14 mouse cellular contexts compared by ENCODE assay signal in genomic region chr7:139441022-139441421, GRCm38 (mm10). TPM values are rescaled to one million over a fixed set of nuclear protein-coding genes. Genes with fewer than 3 reads are reported as not detected.
DNase-seq lines count a peak whose midpoint lies in the region; ATAC-seq lines count a peak whose summit lies in the region.
"Had no signal": no experiment of that assay in that cellular context is flagged by ENCODE, and none has a peak within 500 bp of the region (broad histone marks: within the 10 kb centered on the region; RNA-seq: fewer than 3 reads in every experiment).

No protein-coding gene starts in this region.

- ATAC-seq in hindbrain, embryonic 16.5 days = 0 out of 2 replicates have a peak, but pooled peaks have one; percentile 6
- no peak for ATAC-seq in hindbrain, embryonic 14.5 days (ENCODE audit: low FRiP score)
- no peak for ATAC-seq in midbrain, embryonic 14.5 days (ENCODE audit: low FRiP score, low TSS enrichment)
- no peak for ATAC-seq in embryonic facial prominence, embryonic 14.5 days (ENCODE audit: low read depth)
- ATAC-seq: activated CD4-positive, CD25-positive, alpha-beta regulatory T cell, adult 4 months had no signal

- H3K9ac ChIP-seq in hindbrain, embryonic 16.5 days (ENCODE audit: low read depth, low read length) = 0 out of 2 replicates have a peak overlapping the region, but pooled peaks have one; percentile 10
- no peak overlapping the region for H3K9ac ChIP-seq in hindbrain, embryonic 14.5 days
- H3K9ac ChIP-seq in midbrain, embryonic 14.5 days (replicated peaks; ENCODE audit: low read length) = 0 out of 2 replicates have a peak overlapping the region, but pooled peaks have one; percentile 9
- H3K9ac ChIP-seq in embryonic facial prominence, embryonic 14.5 days (ENCODE audit: low read depth, low read length) = 0 out of 2 replicates have a peak overlapping the region, but pooled peaks have one; percentile 14
- H3K9ac ChIP-seq: hindbrain, embryonic 15.5 days; midbrain, embryonic 12.5 days; neural tube, embryonic 12.5 days had no signal

- no peaks in the 10 kb centered on the region for H3K9me3 ChIP-seq in heart, embryonic 10.5 days
- no peaks in the 10 kb centered on the region for H3K9me3 ChIP-seq in hindbrain, embryonic 16.5 days (ENCODE audit: control insufficient read depth, low read length)
- H3K9me3 ChIP-seq in hindbrain, embryonic 14.5 days (ENCODE audit: control insufficient read depth, low read length) = no peaks in the 10 kb centered on the region
- H3K9me3 ChIP-seq in midbrain, embryonic 14.5 days (ENCODE audit: control insufficient read depth, low read length) = no peaks in the 10 kb centered on the region
- H3K9me3 ChIP-seq in midbrain, embryonic 10.5 days (replicated peaks) = no peaks in the 10 kb centered on the region
- H3K9me3 ChIP-seq in embryonic facial prominence, embryonic 14.5 days (ENCODE audit: control insufficient read depth, low read length) = no peaks in the 10 kb centered on the region
- H3K9me3 ChIP-seq: forebrain, embryonic 10.5 days; hindbrain, embryonic 15.5 days; midbrain, embryonic 12.5 days; neural tube, embryonic 12.5 days had no signal

- H3K27me3 ChIP-seq in heart, embryonic 10.5 days (ENCODE audit: insufficient read depth, poor library complexity, severe bottlenecking) = no peaks in the 10 kb centered on the region
- no peaks in the 10 kb centered on the region for H3K27me3 ChIP-seq in hindbrain, embryonic 16.5 days (replicated peaks; ENCODE audit: control insufficient read depth, insufficient read depth, low read length)
- H3K27me3 ChIP-seq in hindbrain, embryonic 14.5 days (ENCODE audit: control insufficient read depth, insufficient read depth, low read length) = no peaks in the 10 kb centered on the region
- no peaks in the 10 kb centered on the region for H3K27me3 ChIP-seq in midbrain, embryonic 14.5 days (ENCODE audit: control insufficient read depth, insufficient read depth, low read length)
- H3K27me3 ChIP-seq in midbrain, embryonic 10.5 days (ENCODE audit: low read depth, poor library complexity, severe bottlenecking) = no peaks in the 10 kb centered on the region
- H3K27me3 ChIP-seq in embryonic facial prominence, embryonic 14.5 days (replicated peaks; ENCODE audit: control insufficient read depth, insufficient read depth, low read length) = no peaks in the 10 kb centered on the region
- H3K27me3 ChIP-seq: hindbrain, embryonic 15.5 days; midbrain, embryonic 12.5 days; neural tube, embryonic 12.5 days had no signal

- WGBS in heart, embryonic 10.5 days = 29% methylated on average over 5 of the region's 5 CpGs
- WGBS in hindbrain, embryonic 16.5 days = 24% methylated on average over 5 of the region's 5 CpGs
- 19% methylated on average over 5 of the region's 5 CpGs for WGBS in hindbrain, embryonic 14.5 days
- WGBS in midbrain, embryonic 14.5 days = 29% methylated on average over 5 of the region's 5 CpGs
- 35% methylated on average over 5 of the region's 5 CpGs for WGBS in midbrain, embryonic 10.5 days
- 28% methylated on average over 5 of the region's 5 CpGs for WGBS in embryonic facial prominence, embryonic 14.5 days

- H3K27ac ChIP-seq in heart, embryonic 10.5 days = peak overlapping the region; percentile 68
- no peak overlapping the region for H3K27ac ChIP-seq in hindbrain, embryonic 16.5 days (ENCODE audit: low read depth, low read length)
- no peak overlapping the region for H3K27ac ChIP-seq in hindbrain, embryonic 14.5 days
- H3K27ac ChIP-seq in midbrain, embryonic 14.5 days (replicated peaks; ENCODE audit: low read depth, low read length) = no peak overlapping the region
- H3K27ac ChIP-seq in midbrain, embryonic 10.5 days (replicated peaks) = no peak overlapping the region; the same call in 1 of the 2 replicates
- no peak overlapping the region for H3K27ac ChIP-seq in embryonic facial prominence, embryonic 14.5 days (replicated peaks; ENCODE audit: low read depth, low read length)
- H3K27ac ChIP-seq: forebrain, embryonic 10.5 days; hindbrain, embryonic 15.5 days; midbrain, embryonic 12.5 days; neural tube, embryonic 12.5 days had no signal

- H3K36me3 ChIP-seq in heart, embryonic 10.5 days = no peaks in the 10 kb centered on the region
- H3K36me3 ChIP-seq in hindbrain, embryonic 16.5 days (ENCODE audit: control insufficient read depth, insufficient read depth, low read length) = no peaks in the 10 kb centered on the region
- H3K36me3 ChIP-seq in hindbrain, embryonic 14.5 days (replicated peaks; ENCODE audit: control insufficient read depth, insufficient read depth) = no peaks in the 10 kb centered on the region
- H3K36me3 ChIP-seq in midbrain, embryonic 14.5 days (ENCODE audit: control insufficient read depth, insufficient read depth, low read length) = no peaks in the 10 kb centered on the region
- H3K36me3 ChIP-seq in midbrain, embryonic 10.5 days = no peaks in the 10 kb centered on the region
- no peaks in the 10 kb centered on the region for H3K36me3 ChIP-seq in embryonic facial prominence, embryonic 14.5 days (ENCODE audit: control insufficient read depth, insufficient read depth, low read length)
- H3K36me3 ChIP-seq: forebrain, embryonic 10.5 days; hindbrain, embryonic 15.5 days; midbrain, embryonic 12.5 days; neural tube, embryonic 12.5 days had no signal

- no peak for DNase-seq in heart, embryonic 10.5 days (ENCODE audit: low spot score)
- no peak for DNase-seq in heart, adult 18-20 months
- DNase-seq in hindbrain, embryonic 14.5 days (ENCODE audit: low spot score) = no peak
- no peak for DNase-seq in midbrain, embryonic 14.5 days
- DNase-seq in midbrain, embryonic 10.5 days (ENCODE audit: low spot score) = no peak
- no peak for DNase-seq in embryonic facial prominence, embryonic 14.5 days (ENCODE audit: low spot score)
- DNase-seq in adrenal gland, postnatal 25 days = no peak
- DNase-seq: liver had no signal

- H3K4me3 ChIP-seq in heart, embryonic 10.5 days = no peak overlapping the region
- H3K4me3 ChIP-seq in hindbrain, embryonic 16.5 days (ENCODE audit: low read length) = no peak overlapping the region
- no peak overlapping the region for H3K4me3 ChIP-seq in hindbrain, embryonic 14.5 days (replicated peaks; ENCODE audit: low read length)
- H3K4me3 ChIP-seq in midbrain, embryonic 14.5 days (replicated peaks; ENCODE audit: low read depth, low read length) = no peak overlapping the region
- H3K4me3 ChIP-seq in midbrain, embryonic 10.5 days = no peak overlapping the region
- no peak overlapping the region for H3K4me3 ChIP-seq in embryonic facial prominence, embryonic 14.5 days (ENCODE audit: low read depth, low read length)
- H3K4me3 ChIP-seq: forebrain, embryonic 10.5 days; hindbrain, embryonic 15.5 days; midbrain, embryonic 12.5 days; neural tube, embryonic 12.5 days had no signal

- H3K4me2 ChIP-seq in hindbrain, embryonic 16.5 days (ENCODE audit: low read length) = no peak overlapping the region
- no peak overlapping the region for H3K4me2 ChIP-seq in hindbrain, embryonic 14.5 days (replicated peaks)
- H3K4me2 ChIP-seq in midbrain, embryonic 14.5 days (ENCODE audit: low read length) = no peak overlapping the region
- no peak overlapping the region for H3K4me2 ChIP-seq in embryonic facial prominence, embryonic 14.5 days (ENCODE audit: low read depth, low read length)
- H3K4me2 ChIP-seq: hindbrain, embryonic 15.5 days; midbrain, embryonic 12.5 days; neural tube, embryonic 12.5 days had no signal

- H3K4me1 ChIP-seq in heart, embryonic 10.5 days = peaks cover 84% of the 10 kb centered on the region
- H3K4me1 ChIP-seq in hindbrain, embryonic 16.5 days (ENCODE audit: control insufficient read depth, insufficient read depth, low read depth, low read length) = peaks cover 10% of the 10 kb centered on the region
- H3K4me1 ChIP-seq in hindbrain, embryonic 14.5 days (replicated peaks; ENCODE audit: control insufficient read depth, insufficient read depth, low read length) = peaks cover 18% of the 10 kb centered on the region; the same call in 1 of the 2 replicates
- H3K4me1 ChIP-seq in midbrain, embryonic 14.5 days (ENCODE audit: control insufficient read depth, insufficient read depth, low read length) = peaks cover 14% of the 10 kb centered on the region; the same call in 1 of the 2 replicates
- peaks cover 27% of the 10 kb centered on the region for H3K4me1 ChIP-seq in midbrain, embryonic 10.5 days
- peaks cover 34% of the 10 kb centered on the region for H3K4me1 ChIP-seq in embryonic facial prominence, embryonic 14.5 days (ENCODE audit: control insufficient read depth, insufficient read depth, low read length)

RNA-seq across cellular contexts. Expression of gene Inpp5a, which starts 52.1 kb away (rescaled TPM):
- polyA plus RNA-seq in heart, embryonic 10.5 days (2016; fragmentation: Nextera tagmentation; extraction: Ambion mirVana) = 46.9 and 60.9 TPM in 2 replicates
- total RNA-seq in heart, adult 18-20 months (2021) = 100 to 1,000 TPM; 293 to 297 TPM
- 17.4 and 18.8 TPM in 2 replicates for polyA plus RNA-seq in hindbrain, embryonic 16.5 days (2015; fragmentation: Nextera tagmentation; extraction: Ambion mirVana)
- polyA plus RNA-seq in hindbrain, embryonic 14.5 days (2014; fragmentation: Nextera tagmentation; extraction: Ambion mirVana) = 28.1 and 34.1 TPM in 2 replicates
- polyA plus RNA-seq in midbrain, embryonic 14.5 days (2014; fragmentation: Nextera tagmentation; extraction: Ambion mirVana) = 21.0 and 23.0 TPM in 2 replicates
- polyA plus RNA-seq in midbrain, embryonic 10.5 days (2016; fragmentation: Nextera tagmentation; extraction: Ambion mirVana) = 17.3 and 19.2 TPM in 2 replicates
- polyA plus RNA-seq in embryonic facial prominence, embryonic 14.5 days (2014; fragmentation: Nextera tagmentation; extraction: Ambion mirVana) = 39.3 and 41.6 TPM in 2 replicates
- 67.4 and 93.7 TPM in 2 replicates for total RNA-seq in adrenal gland, postnatal 25 days (2021)
